Mouse (Mus musculus): Measurements from ENCODE around the gene Smarcd1.

DNA sequence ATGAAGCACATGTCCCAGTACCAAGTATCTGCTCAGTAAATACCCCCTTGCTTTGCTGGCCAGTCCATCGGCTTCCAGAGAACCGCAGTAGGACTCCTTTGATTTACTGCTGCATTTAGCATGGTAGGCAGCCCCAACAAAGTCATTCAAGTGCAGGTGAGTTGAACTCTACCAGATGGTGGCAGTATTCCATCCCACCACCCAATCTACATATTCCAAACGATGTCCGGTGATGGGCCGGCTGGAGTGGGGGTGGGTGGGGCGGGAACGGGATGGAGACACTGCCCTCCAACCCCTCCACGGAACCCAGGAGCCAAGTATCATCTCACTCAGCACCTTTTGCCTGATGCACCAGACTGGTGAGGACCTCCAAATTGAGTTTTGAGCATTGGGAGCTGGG is 48.6 kb upstream of the Smarcd1 start:
- TF ChIP-seq CTCF (IDR thresholded peaks at IDR 0.05; ENCODE audit: control insufficient read depth, insufficient read depth, insufficient read length) (no peak), MAX (IDR thresholded peaks at IDR 0.05) (no peak), CEBPB (IDR thresholded peaks at IDR 0.05; ENCODE audit: low read depth) (no peak), USF1 (IDR thresholded peaks at IDR 0.05; ENCODE audit: low read depth) (no peak)
